Mouse (Mus musculus): ENCODE results near the gene Tssk4. TPM values are rescaled to one million over a fixed set of nuclear protein-coding genes. Genes with fewer than 3 reads are reported as not detected.

Tssk4 gene
- polyA plus RNA-seq, 1 experiment from 2014 or later: 0.77 TPM

DNA sequence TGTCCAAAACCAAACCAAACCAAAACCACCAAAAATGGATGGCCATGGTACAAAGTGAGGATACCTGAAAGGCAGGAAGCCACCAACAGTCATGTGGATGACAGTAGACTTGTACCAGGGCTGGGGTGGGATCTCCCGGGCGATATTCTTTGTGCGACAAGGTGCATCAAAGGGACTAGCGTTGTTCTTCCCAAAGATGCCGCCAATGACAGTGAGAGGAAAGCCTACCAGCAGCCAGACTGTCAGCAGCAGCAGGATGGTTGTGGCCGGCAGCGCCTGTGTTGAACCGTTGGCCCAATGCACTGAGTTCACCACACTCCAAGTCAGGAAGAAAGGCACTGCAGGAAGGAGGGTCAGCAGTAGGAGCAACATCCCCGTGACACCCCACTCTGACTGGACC, 12.2 kb upstream of the Tssk4 start, which contains the start of gene Gm49378:
Gene Gm49378 (minus strand): TSS at position 101 of the 400 bp plus-strand sequence.
- 94% methylated on average over 9 of the region's 9 CpGs for WGBS
- H3K4me2 ChIP-seq (ENCODE audit: low read depth, severe bottlenecking): no peak within 1 kb of the TSS
- no peaks in the 10 kb centered on the region for H3K27me3 ChIP-seq (ENCODE audit: control insufficient read depth, insufficient read depth, low read length)
- H3K9me3 ChIP-seq (ENCODE audit: control insufficient read depth, low read length): no peaks in the 10 kb centered on the region
- no peak for ATAC-seq (ENCODE audit: insufficient number of reproducible peaks, low FRiP score, low TSS enrichment, low read depth)
- no peak within 1 kb of the TSS for H3K27ac ChIP-seq (replicated peaks; ENCODE audit: low read depth, low read length)
- no peak within 1 kb of the TSS for H3K4me3 ChIP-seq (ENCODE audit: low read depth, low read length)
- DNase-seq (ENCODE audit: low spot score): no peak
- peaks cover 12% of the 10 kb centered on the region; the same call in 1 of the 2 replicates for H3K36me3 ChIP-seq (ENCODE audit: control insufficient read depth, insufficient read depth, low read length)
- no peak within 1 kb of the TSS for H3K9ac ChIP-seq (ENCODE audit: low read length)
- H3K4me1 ChIP-seq (ENCODE audit: control insufficient read depth, insufficient read depth, low read length): peaks cover 8% of the 10 kb centered on the region

DNA sequence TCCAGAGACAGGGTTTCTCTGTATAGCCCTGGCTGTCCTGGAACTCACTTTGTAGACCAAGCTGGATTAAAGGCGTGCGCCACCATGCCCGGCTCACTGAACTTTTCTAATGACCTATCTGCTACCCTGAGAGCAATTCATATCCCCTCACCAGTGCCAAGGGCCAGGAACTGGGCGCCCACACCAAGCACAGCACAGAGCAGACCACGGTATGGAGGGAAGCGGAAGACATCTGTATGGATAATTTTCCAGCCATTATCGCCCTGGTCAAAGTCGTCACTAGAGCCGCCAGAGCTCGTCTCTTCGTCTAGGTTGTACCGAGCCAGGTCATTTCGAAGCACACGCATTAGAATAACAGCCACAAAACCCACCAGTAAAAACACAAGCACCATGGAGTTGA, 9.2 kb upstream of the Tssk4 start:
- peaks cover 12% of the 10 kb centered on the region; the same call in 1 of the 2 replicates for H3K36me3 ChIP-seq (ENCODE audit: control insufficient read depth, insufficient read depth, low read length)
- H3K4me3 ChIP-seq (ENCODE audit: low read depth, low read length): no peak overlapping the region
- H3K9ac ChIP-seq (ENCODE audit: low read length): no peak overlapping the region
- WGBS: 96% methylated on average over 14 of the region's 14 CpGs
- H3K27me3 ChIP-seq (ENCODE audit: control insufficient read depth, insufficient read depth, low read length): no peaks in the 10 kb centered on the region
- no peak overlapping the region for H3K4me2 ChIP-seq (ENCODE audit: low read depth, severe bottlenecking)
- H3K4me1 ChIP-seq (ENCODE audit: control insufficient read depth, insufficient read depth, low read length): peaks cover 10% of the 10 kb centered on the region; the same call in 1 of the 2 replicates
- no peaks in the 10 kb centered on the region for H3K9me3 ChIP-seq (ENCODE audit: control insufficient read depth, low read length)
- ATAC-seq (ENCODE audit: insufficient number of reproducible peaks, low FRiP score, low TSS enrichment, low read depth) (no peak), DNase-seq (ENCODE audit: low spot score) (no peak)
- no peak overlapping the region for H3K27ac ChIP-seq (replicated peaks; ENCODE audit: low read depth, low read length)

DNA sequence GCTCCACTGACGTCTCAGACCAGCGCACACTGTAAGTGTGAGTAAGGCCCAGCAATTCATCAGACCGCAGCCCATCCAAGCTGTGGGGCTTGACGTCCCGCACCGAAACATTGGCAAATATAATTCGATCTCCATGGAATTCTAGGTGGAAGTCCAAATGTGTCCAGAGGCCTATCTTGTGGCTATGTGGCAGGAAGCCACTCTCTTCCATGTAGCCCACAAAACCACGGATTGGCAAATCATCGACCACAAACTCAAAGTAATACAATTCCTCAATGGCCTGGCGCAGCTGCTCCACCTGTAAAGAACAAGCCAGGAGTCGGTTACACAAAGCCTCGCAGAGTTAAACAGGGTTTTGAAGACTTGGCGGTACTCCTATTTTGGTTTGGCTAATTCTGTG, 8.7 kb upstream of the Tssk4 start:
- H3K4me2 ChIP-seq (ENCODE audit: low read depth, severe bottlenecking): no peak overlapping the region
- H3K4me3 ChIP-seq (ENCODE audit: low read depth, low read length): no peak overlapping the region
- no peaks in the 10 kb centered on the region for H3K27me3 ChIP-seq (ENCODE audit: control insufficient read depth, insufficient read depth, low read length)
- H3K36me3 ChIP-seq (ENCODE audit: control insufficient read depth, insufficient read depth, low read length): peaks cover 13% of the 10 kb centered on the region; the same call in 1 of the 2 replicates
- H3K9ac ChIP-seq (ENCODE audit: low read length): no peak overlapping the region
- no peaks in the 10 kb centered on the region for H3K9me3 ChIP-seq (ENCODE audit: control insufficient read depth, low read length)
- no peak overlapping the region for H3K27ac ChIP-seq (replicated peaks; ENCODE audit: low read depth, low read length)
- no peak for DNase-seq (ENCODE audit: low spot score)
- 95% methylated on average over 13 of the region's 13 CpGs for WGBS
- peaks cover 10% of the 10 kb centered on the region; the same call in 1 of the 2 replicates for H3K4me1 ChIP-seq (ENCODE audit: control insufficient read depth, insufficient read depth, low read length)
- no peak for ATAC-seq (ENCODE audit: insufficient number of reproducible peaks, low FRiP score, low TSS enrichment, low read depth)

DNA sequence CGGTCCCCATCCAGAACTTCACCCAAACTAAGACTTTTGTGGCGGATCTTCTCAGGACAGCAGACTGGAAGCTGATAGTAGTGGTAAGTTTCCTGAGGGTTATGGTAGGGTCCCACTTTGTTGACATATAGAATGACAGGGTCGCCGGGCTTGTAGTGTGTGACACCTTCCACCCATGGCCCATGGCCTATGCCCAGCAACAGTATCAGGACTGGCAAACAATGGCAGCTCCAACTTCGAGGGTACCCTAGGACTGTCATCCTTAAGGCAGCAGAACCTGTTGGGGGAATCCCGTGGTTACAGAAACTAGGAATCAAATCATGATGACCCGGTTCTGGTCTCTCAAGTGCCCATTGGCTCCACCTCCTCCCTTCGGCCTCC, 7.3 kb upstream of the Tssk4 start:
- peak overlapping the region; percentile 62 for H3K4me2 ChIP-seq (ENCODE audit: low read depth, severe bottlenecking)
- DNase-seq (ENCODE audit: low spot score) (no peak), ATAC-seq (ENCODE audit: insufficient number of reproducible peaks, low FRiP score, low TSS enrichment, low read depth) (peak; percentile 36; the same call in 1 of the 2 replicates)
- no peak overlapping the region for H3K27ac ChIP-seq (replicated peaks; ENCODE audit: low read depth, low read length)
- peak overlapping the region; percentile 93 for H3K9ac ChIP-seq (ENCODE audit: low read length)
- peak overlapping the region; percentile 97 for H3K4me3 ChIP-seq (ENCODE audit: low read depth, low read length)
- H3K36me3 ChIP-seq (ENCODE audit: control insufficient read depth, insufficient read depth, low read length): peaks cover 9% of the 10 kb centered on the region; the same call in 1 of the 2 replicates
- WGBS: 21% methylated on average over 8 of the region's 8 CpGs
- no peaks in the 10 kb centered on the region for H3K9me3 ChIP-seq (ENCODE audit: control insufficient read depth, low read length)
- no peaks in the 10 kb centered on the region for H3K27me3 ChIP-seq (ENCODE audit: control insufficient read depth, insufficient read depth, low read length)
- H3K4me1 ChIP-seq (ENCODE audit: control insufficient read depth, insufficient read depth, low read length): peaks cover 10% of the 10 kb centered on the region; the same call in 1 of the 2 replicates

DNA sequence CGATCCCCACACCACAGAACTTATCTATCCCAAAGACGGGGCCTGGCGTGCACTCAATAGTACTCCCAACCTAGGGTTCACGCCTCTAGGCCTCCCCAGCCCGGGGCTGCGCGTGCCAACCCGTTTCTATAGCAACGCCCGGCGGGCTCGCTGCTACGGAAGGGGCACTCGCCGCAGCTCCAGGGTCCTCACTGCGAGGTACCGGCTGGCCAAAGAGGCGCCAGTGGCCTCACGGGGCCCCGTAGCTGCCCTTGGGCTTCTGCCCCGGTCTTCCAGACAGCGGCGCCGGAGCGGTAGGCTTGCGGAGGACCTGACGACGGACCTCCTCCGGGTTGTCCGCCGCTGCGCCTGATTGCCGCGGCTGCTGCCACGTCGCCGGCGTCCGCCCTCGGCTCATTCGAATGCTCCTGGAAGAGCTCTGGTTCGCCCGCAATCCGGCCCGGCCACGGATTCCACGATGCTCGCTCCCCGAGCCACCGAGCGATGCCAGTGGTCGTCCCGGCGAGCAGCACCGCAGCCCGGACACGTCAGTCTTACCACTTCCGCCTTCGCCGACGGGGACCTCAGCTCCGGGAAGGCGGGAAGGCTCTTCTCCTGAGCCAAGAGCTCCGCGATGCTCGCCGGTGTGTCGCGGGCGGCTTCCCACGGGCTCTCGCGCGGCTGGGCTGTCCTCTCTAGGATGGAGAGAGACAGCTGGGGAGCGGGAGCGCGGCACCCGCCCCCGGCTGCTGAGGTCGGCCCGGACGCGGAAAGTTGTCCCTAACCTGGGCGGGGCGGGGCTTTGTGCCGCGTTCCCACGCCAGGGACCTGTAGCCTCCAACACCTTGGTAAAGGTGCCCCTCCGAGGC, 6.7 kb upstream of the Tssk4 start, which contains the start of gene Tm9sf1:
Gene Tm9sf1 (minus strand): TSS at position 747 of the 848 bp plus-strand sequence.
- H3K27ac ChIP-seq (replicated peaks; ENCODE audit: low read depth, low read length): peak within 1 kb of the TSS; percentile 78
- ATAC-seq (ENCODE audit: insufficient number of reproducible peaks, low FRiP score, low TSS enrichment, low read depth): peak; percentile 82
- WGBS: under 1% methylated on average over 89 of the region's 89 CpGs

DNA sequence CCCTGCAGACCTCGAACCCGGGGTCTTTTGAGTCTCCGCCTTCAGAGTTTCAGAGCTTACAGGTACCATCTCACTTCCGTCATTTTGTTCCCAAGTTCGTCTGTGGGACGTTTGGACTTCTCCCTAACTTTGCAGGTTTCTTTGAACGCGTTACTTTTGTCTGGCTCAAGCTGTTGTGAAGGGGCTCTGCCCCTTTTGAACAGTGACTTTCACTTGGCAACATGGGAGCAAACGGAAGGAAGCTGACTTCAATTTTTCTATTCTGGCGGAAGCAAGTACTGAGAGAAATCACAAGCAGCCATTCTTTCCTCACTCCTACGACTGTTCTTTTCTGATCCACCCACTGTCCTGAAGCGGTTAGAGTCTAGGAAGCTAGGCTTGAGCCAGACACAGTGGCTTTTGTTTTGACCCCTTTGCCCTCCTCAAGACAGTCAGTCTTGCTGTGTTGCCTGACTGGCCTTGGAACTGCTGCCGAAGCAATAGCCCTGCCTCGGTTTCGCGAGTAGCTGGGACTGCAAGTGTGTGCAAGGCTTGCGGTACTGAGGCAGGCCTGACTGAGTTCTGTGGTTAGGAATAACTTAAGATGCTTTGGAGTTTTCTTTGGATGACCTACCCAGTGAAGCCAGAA, 5.6 kb upstream of the Tssk4 start:
- H3K27ac ChIP-seq (replicated peaks; ENCODE audit: low read depth, low read length): no peak overlapping the region
- no peak for DNase-seq (ENCODE audit: low spot score)
- ATAC-seq (ENCODE audit: insufficient number of reproducible peaks, low FRiP score, low TSS enrichment, low read depth): no peak
- WGBS: 41% methylated on average over 17 of the region's 17 CpGs
- peak overlapping the region; percentile 93 for H3K9ac ChIP-seq (ENCODE audit: low read length)
- H3K4me2 ChIP-seq (ENCODE audit: low read depth, severe bottlenecking): peak overlapping the region; percentile 62
- H3K9me3 ChIP-seq (ENCODE audit: control insufficient read depth, low read length): no peaks in the 10 kb centered on the region
- peaks cover 10% of the 10 kb centered on the region; the same call in 1 of the 2 replicates for H3K4me1 ChIP-seq (ENCODE audit: control insufficient read depth, insufficient read depth, low read length)
- H3K36me3 ChIP-seq (ENCODE audit: control insufficient read depth, insufficient read depth, low read length): peaks cover 9% of the 10 kb centered on the region; the same call in 1 of the 2 replicates
- H3K4me3 ChIP-seq (ENCODE audit: low read depth, low read length): peak overlapping the region; percentile 97
- H3K27me3 ChIP-seq (ENCODE audit: control insufficient read depth, insufficient read depth, low read length): no peaks in the 10 kb centered on the region

More for the DNA sequence above, 6.7 kb upstream of the Tssk4 start, which contains the start of gene Tm9sf1:
- peak within 1 kb of the TSS; percentile 97 for H3K4me3 ChIP-seq (ENCODE audit: low read depth, low read length)
- no peaks in the 10 kb centered on the region for H3K9me3 ChIP-seq (ENCODE audit: control insufficient read depth, low read length)
- DNase-seq (ENCODE audit: low spot score): peak; percentile 86
- peak within 1 kb of the TSS; percentile 62 for H3K4me2 ChIP-seq (ENCODE audit: low read depth, severe bottlenecking)
- no peaks in the 10 kb centered on the region for H3K27me3 ChIP-seq (ENCODE audit: control insufficient read depth, insufficient read depth, low read length)
- H3K4me1 ChIP-seq (ENCODE audit: control insufficient read depth, insufficient read depth, low read length): peaks cover 10% of the 10 kb centered on the region; the same call in 1 of the 2 replicates
- H3K9ac ChIP-seq (ENCODE audit: low read length): peak within 1 kb of the TSS; percentile 93
- peaks cover 9% of the 10 kb centered on the region; the same call in 1 of the 2 replicates for H3K36me3 ChIP-seq (ENCODE audit: control insufficient read depth, insufficient read depth, low read length)

DNA sequence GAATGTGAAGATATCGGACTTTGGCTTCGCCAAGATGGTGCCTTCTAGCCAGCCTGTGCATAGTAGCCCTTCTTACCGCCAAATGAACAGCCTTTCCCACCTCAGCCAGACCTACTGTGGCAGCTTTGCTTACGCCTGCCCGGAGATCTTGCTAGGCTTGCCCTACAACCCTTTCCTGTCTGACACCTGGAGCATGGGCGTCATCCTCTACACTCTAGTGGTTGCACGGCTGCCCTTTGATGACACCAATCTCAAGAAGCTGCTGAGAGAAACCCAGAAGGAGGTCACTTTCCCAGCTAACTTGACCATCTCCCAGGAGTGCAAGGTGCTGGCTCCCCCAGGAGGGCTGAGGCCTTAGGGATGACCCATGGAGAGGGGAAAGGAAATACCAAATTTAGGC, 1.5 kb downstream of the Tssk4 start:
- ATAC-seq (ENCODE audit: insufficient number of reproducible peaks, low FRiP score, low TSS enrichment, low read depth): no peak
- 79% methylated on average over 7 of the region's 7 CpGs for WGBS
- no peaks in the 10 kb centered on the region for H3K27me3 ChIP-seq (ENCODE audit: control insufficient read depth, insufficient read depth, low read length)
- no peak overlapping the region for H3K27ac ChIP-seq (replicated peaks; ENCODE audit: low read depth, low read length)
- no peak overlapping the region for H3K4me3 ChIP-seq (ENCODE audit: low read depth, low read length)
- no peaks in the 10 kb centered on the region for H3K9me3 ChIP-seq (ENCODE audit: control insufficient read depth, low read length)
- no peak for DNase-seq (ENCODE audit: low spot score)
- no peaks in the 10 kb centered on the region; the same call in 1 of the 2 replicates for H3K36me3 ChIP-seq (ENCODE audit: control insufficient read depth, insufficient read depth, low read length)
- no peak overlapping the region for H3K9ac ChIP-seq (ENCODE audit: low read length)
- H3K4me2 ChIP-seq (ENCODE audit: low read depth, severe bottlenecking): no peak overlapping the region
- no peaks in the 10 kb centered on the region for H3K4me1 ChIP-seq (ENCODE audit: control insufficient read depth, insufficient read depth, low read length)

DNA sequence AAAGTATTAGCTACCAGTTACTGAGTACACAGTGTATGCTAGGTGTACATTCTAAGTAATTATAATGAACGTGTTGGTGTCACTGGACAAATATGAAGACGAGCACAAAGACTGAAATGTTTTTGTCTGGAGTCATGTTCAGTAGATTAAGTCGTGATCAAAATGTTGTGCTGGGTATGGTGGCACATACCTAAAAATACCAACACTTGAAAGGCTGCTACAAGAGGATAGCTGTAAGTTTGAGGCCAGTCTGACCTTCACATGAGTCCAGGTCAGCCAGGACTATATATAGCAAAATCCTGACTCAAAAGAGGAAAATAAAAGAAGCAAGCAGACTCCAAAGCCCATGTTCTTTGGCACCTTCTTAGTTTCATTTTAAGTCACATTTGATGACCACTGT, 7.0 kb downstream of the Tssk4 start:
- Histone ChIP-seq H3K4me2 (ENCODE audit: low read depth, severe bottlenecking) (no peak overlapping the region), H3K4me3 (ENCODE audit: low read depth, low read length) (no peak overlapping the region)
- WGBS: 90% methylated on average over 3 of the region's 3 CpGs

More for the DNA sequence above, 7.0 kb downstream of the Tssk4 start:
- no peaks in the 10 kb centered on the region for H3K27me3 ChIP-seq (ENCODE audit: control insufficient read depth, insufficient read depth, low read length)
- ATAC-seq (ENCODE audit: insufficient number of reproducible peaks, low FRiP score, low TSS enrichment, low read depth) (no peak), DNase-seq (ENCODE audit: low spot score) (no peak)
- H3K9ac ChIP-seq (ENCODE audit: low read length): no peak overlapping the region
- no peaks in the 10 kb centered on the region for H3K9me3 ChIP-seq (ENCODE audit: control insufficient read depth, low read length)
- H3K27ac ChIP-seq (replicated peaks; ENCODE audit: low read depth, low read length): no peak overlapping the region
- peaks cover 2% of the 10 kb centered on the region; the same call in 1 of the 2 replicates for H3K36me3 ChIP-seq (ENCODE audit: control insufficient read depth, insufficient read depth, low read length)
- 0 out of 2 replicates have a peak, but pooled peaks cover 3% of the 10 kb centered on the region for H3K4me1 ChIP-seq (ENCODE audit: control insufficient read depth, insufficient read depth, low read length)
